Mouse (Mus musculus) liver, embryonic 11.5 days (tissue): ENCODE measurements around the gene Gucy2f. TPM values are rescaled to one million over a fixed set of nuclear protein-coding genes. Genes with fewer than 3 reads are reported as not detected.

Experiments used
- ATAC-seq: fragments of 200-750 bp; cut with Nextera tagmentation; replicated peaks from 2 replicates; pipeline ENCODE4 v1.8.0; 2017; ENCODE audit warnings: moderate number of reproducible peaks, mild to moderate bottlenecking, moderate TSS enrichment, moderate library complexity; ENCODE audit not compliant: low FRiP score
- DNase-seq: peaks from one replicate; pipeline ENCODE4 v3.0.0-alpha.2; 2017; ENCODE audit warnings: low spot score
- H3K27ac ChIP-seq: fragments of 300-500 bp; sonication (generic); 2 replicates; pipeline ENCODE4 v1.5.1; 2014; ENCODE audit warnings: mild to moderate bottlenecking, low read depth, low read length, control low read depth
- H3K27me3 ChIP-seq: fragments of 300-500 bp; sonication (generic); replicated peaks from 2 replicates; pipeline ENCODE4 v1.6.1; 2014; ENCODE audit warnings: low read length, mixed read lengths; ENCODE audit not compliant: control insufficient read depth, insufficient read depth
- H3K36me3 ChIP-seq: fragments of 300-500 bp; sonication (generic); 2 replicates; pipeline ENCODE4 v1.6.1; 2014; ENCODE audit warnings: mild to moderate bottlenecking, low read length, moderate library complexity, mixed read lengths; ENCODE audit not compliant: control insufficient read depth, insufficient read depth
- H3K4me1 ChIP-seq: fragments of 300-500 bp; sonication (generic); replicated peaks from 2 replicates; pipeline ENCODE4 v1.6.1; 2014; ENCODE audit warnings: low read length, mixed read lengths; ENCODE audit not compliant: control insufficient read depth, insufficient read depth
- H3K4me2 ChIP-seq: fragments of 300-500 bp; sonication (generic); 2 replicates; pipeline ENCODE4 v1.6.1; 2014; ENCODE audit warnings: mild to moderate bottlenecking, control low read depth, moderate library complexity
- H3K4me3 ChIP-seq: fragments of 300-500 bp; sonication (generic); 2 replicates; pipeline ENCODE4 v1.5.1; 2014; ENCODE audit warnings: low read depth, low read length, control low read depth
- H3K9ac ChIP-seq: fragments of 300-500 bp; sonication (generic); 2 replicates; pipeline ENCODE4 v1.6.1; 2014; ENCODE audit warnings: low read depth, low read length, control low read depth
- H3K9me3 ChIP-seq: fragments of 300-500 bp; sonication (generic); 2 replicates; pipeline ENCODE4 v1.6.1; 2016; ENCODE audit warnings: low read length, inconsistent platforms, mixed read lengths; ENCODE audit not compliant: control insufficient read depth
- WGBS: fragments of 180-500 bp; shearing (Covaris S2); extraction: QIAGEN DNeasy Blood & Tissue Kit; methylation state at CpG from one replicate; pipeline ENCODE4 v1.1.7; 2014; 5-methylcytosine and 5-hydroxymethylcytosine counted together
- polyA plus RNA-seq: library from polyadenylated mRNA; unstranded; fragments of >200 nt; fragmentation: Nextera tagmentation; extraction: Ambion mirVana; gene quantifications from 2 replicates; pipeline ENCODE4 v1.2.1, GENCODE M21; 2014

The Gucy2f gene
- polyA plus RNA-seq, 1 experiment from 2014 or later = not detected

- H3K27me3 ChIP-seq = no peaks in the 10 kb centered on the region
- ATAC-seq (no peak), DNase-seq (no peak)
- no peaks in the 10 kb centered on the region for H3K9me3 ChIP-seq
- H3K27ac ChIP-seq = no peak overlapping the region
- 5% methylated on average over 3 of the region's 3 CpGs for WGBS
- no peaks in the 10 kb centered on the region for H3K36me3 ChIP-seq
- no peak overlapping the region for H3K4me2 ChIP-seq
- H3K4me1 ChIP-seq = no peaks in the 10 kb centered on the region
- no peak overlapping the region for H3K9ac ChIP-seq
- no peak overlapping the region for H3K4me3 ChIP-seq
These were observed 3.6 kb upstream of the Gucy2f start for GRCm38 (mm10) chrX:142200295-142200694.

- Histone ChIP-seq H3K27ac (no peak overlapping the region), H3K4me2 (no peak overlapping the region), H3K4me1 (no peaks in the 10 kb centered on the region), H3K36me3 (no peaks in the 10 kb centered on the region), H3K9me3 (no peaks in the 10 kb centered on the region), H3K9ac (no peak overlapping the region), H3K27me3 (no peaks in the 10 kb centered on the region; the same call in 1 of the 2 replicates), H3K4me3 (no peak overlapping the region)
- WGBS = 64% methylated on average over 1 of the region's 1 CpGs
- ATAC-seq (no peak), DNase-seq (no peak)
These were observed 1.2 kb downstream of the Gucy2f start for GRCm38 (mm10) chrX:142195551-142195950.

GRCm38 (mm10) chrX:142194420-142194819 lies 2.3 kb downstream of the Gucy2f start:
- Histone ChIP-seq H3K27me3 (no peaks in the 10 kb centered on the region; the same call in 1 of the 2 replicates), H3K9ac (no peak overlapping the region), H3K36me3 (no peaks in the 10 kb centered on the region), H3K4me2 (no peak overlapping the region), H3K4me1 (no peaks in the 10 kb centered on the region), H3K9me3 (no peaks in the 10 kb centered on the region), H3K4me3 (no peak overlapping the region), H3K27ac (no peak overlapping the region)
- WGBS = 74% methylated on average over 6 of the region's 6 CpGs
- ATAC-seq (no peak), DNase-seq (no peak)

DNA sequence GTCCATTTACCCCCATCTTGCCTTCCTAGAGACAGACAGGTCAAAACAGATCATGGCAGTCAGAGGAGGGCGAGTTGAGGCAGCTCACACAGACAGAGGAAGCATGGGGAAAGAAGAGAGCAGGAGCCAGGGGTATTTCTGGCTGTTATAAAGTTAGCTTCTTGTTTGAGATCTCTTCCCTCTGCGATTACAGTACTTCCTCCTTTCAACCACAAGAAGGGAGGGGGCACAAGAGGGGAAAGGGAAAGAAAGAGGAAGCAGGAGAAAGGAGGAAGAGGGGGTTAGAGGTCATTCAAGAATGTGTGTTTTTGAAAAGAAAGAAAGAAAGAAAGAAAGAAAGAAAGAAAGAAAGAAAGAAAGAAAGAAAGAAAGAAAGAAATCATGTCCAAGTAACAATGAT lies 6.4 kb downstream of the Gucy2f start:
- Histone ChIP-seq H3K27me3 (no peaks in the 10 kb centered on the region; the same call in 1 of the 2 replicates), H3K4me3 (no peak overlapping the region), H3K9me3 (no peaks in the 10 kb centered on the region), H3K36me3 (no peaks in the 10 kb centered on the region), H3K4me1 (no peaks in the 10 kb centered on the region), H3K9ac (no peak overlapping the region), H3K4me2 (no peak overlapping the region), H3K27ac (no peak overlapping the region)
- no peak for ATAC-seq
- no peak for DNase-seq
- WGBS = 37% methylated on average over 2 of the region's 2 CpGs

DNA sequence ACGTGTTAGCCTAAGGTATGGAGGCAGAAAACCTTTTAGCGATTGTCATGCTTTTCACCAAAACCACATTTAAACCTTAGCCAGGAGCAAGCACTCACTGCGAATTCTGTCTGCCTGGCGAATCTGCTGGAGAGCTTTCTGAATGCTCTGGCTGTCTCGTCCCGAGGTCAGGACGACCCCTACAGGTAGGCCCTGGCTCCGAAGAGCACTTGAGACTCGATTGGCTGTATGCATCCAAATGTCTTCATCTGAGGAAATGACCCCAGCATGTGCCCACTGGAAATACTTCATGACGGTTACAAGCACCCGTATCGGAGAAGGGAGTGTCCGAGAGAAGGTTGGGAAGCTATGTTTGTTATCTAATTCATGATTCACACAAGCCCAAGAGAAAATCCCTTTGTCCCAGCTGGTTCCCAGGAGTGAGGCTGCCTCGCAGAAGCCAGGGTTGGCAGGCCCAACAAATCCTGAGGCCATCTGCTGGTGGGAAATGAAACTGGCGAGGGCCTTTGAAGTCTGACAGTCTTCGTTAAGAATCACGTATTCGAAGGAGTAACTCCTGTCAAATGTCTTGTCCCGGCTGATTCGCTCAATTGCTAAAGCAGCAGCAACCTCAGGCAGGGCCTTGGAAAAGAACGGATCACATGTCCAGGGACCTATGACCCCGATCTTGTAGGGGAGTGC lies 7.6 kb downstream of the Gucy2f start:
- Histone ChIP-seq H3K4me1 (no peaks in the 10 kb centered on the region), H3K27me3 (no peaks in the 10 kb centered on the region; the same call in 1 of the 2 replicates)

GRCm38 (mm10) chrX:142182026-142182425 lies 14.7 kb downstream of the Gucy2f start:
- Histone ChIP-seq H3K9me3 (no peaks in the 10 kb centered on the region), H3K4me1 (no peaks in the 10 kb centered on the region), H3K4me2 (no peak overlapping the region), H3K27ac (no peak overlapping the region), H3K36me3 (no peaks in the 10 kb centered on the region), H3K4me3 (no peak overlapping the region), H3K9ac (no peak overlapping the region), H3K27me3 (no peaks in the 10 kb centered on the region)
- no peak for DNase-seq
- ATAC-seq = no peak
- WGBS = 73% methylated on average over 2 of the region's 2 CpGs

More for the DNA sequence above, 7.6 kb downstream of the Gucy2f start:
- H3K9me3 ChIP-seq = no peaks in the 10 kb centered on the region
- H3K27ac ChIP-seq = no peak overlapping the region
- no peaks in the 10 kb centered on the region for H3K36me3 ChIP-seq
- H3K4me3 ChIP-seq = no peak overlapping the region
- no peak overlapping the region for H3K9ac ChIP-seq
- H3K4me2 ChIP-seq = no peak overlapping the region
- ATAC-seq = no peak
- DNase-seq = no peak
- WGBS = 41% methylated on average over 22 of the region's 22 CpGs

GRCm38 (mm10) chrX:142176981-142177380 lies 19.8 kb downstream of the Gucy2f start:
- H3K36me3 ChIP-seq = no peaks in the 10 kb centered on the region
- no peak for ATAC-seq
- H3K9me3 ChIP-seq = no peaks in the 10 kb centered on the region
- H3K4me3 ChIP-seq = no peak overlapping the region
- no peaks in the 10 kb centered on the region; the same call in 1 of the 2 replicates for H3K27me3 ChIP-seq
- H3K4me2 ChIP-seq = no peak overlapping the region
- H3K9ac ChIP-seq = no peak overlapping the region
- DNase-seq = no peak
- H3K4me1 ChIP-seq = no peaks in the 10 kb centered on the region
- H3K27ac ChIP-seq = no peak overlapping the region

- Histone ChIP-seq H3K27ac (no peak overlapping the region), H3K4me3 (no peak overlapping the region), H3K27me3 (peaks cover 3% of the 10 kb centered on the region), H3K4me2 (no peak overlapping the region), H3K36me3 (no peaks in the 10 kb centered on the region), H3K4me1 (no peaks in the 10 kb centered on the region), H3K9me3 (no peaks in the 10 kb centered on the region), H3K9ac (no peak overlapping the region)
- DNase-seq (no peak), ATAC-seq (no peak)
These were observed 81.0 kb downstream of the Gucy2f start for GRCm38 (mm10) chrX:142115779-142116178.

DNA sequence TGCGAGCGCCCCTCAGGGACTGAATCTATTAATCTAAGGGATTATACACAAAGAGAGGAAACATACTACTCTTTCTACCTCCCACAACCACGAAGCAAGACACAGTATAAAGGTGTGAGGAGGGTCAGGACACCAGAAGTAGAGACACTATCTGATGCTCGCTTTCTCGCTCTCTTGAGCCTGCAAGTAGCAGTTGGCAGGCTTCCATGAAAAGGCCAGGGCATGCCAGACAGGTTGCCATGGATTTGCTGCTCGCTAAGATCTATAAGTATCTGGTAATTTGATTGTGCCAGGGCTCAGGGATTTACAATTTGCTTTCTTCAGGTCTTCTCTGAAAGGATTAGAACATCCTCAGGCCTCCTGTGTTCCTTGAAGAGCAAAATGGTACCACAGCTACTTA lies 85.5 kb downstream of the Gucy2f start:
- Histone ChIP-seq H3K36me3 (no peaks in the 10 kb centered on the region), H3K9ac (no peak overlapping the region), H3K27me3 (peaks cover 6% of the 10 kb centered on the region), H3K9me3 (no peaks in the 10 kb centered on the region), H3K4me2 (no peak overlapping the region), H3K4me1 (no peaks in the 10 kb centered on the region), H3K27ac (no peak overlapping the region), H3K4me3 (no peak overlapping the region)
- 71% methylated on average over 6 of the region's 6 CpGs for WGBS
- ATAC-seq (no peak), DNase-seq (no peak)
